Mouse (Mus musculus) megakaryocyte, embryonic 14.5 days (primary cell): ENCODE results near the gene Ip6k1. TPM values are rescaled to one million over a fixed set of nuclear protein-coding genes. Genes with fewer than 3 reads are reported as not detected.

ENCODE experiments used
- H3K27me3 ChIP-seq: replicated peaks from 2 replicates; pipeline ENCODE3; 2012; ENCODE audit warnings: inconsistent platforms
- H3K36me3 ChIP-seq: replicated peaks from 2 replicates; pipeline ENCODE3; 2012; ENCODE audit warnings: low read length, inconsistent platforms, mixed read lengths
- H3K4me1 ChIP-seq: 2 replicates; pipeline ENCODE4 v1.6.1; 2012; ENCODE audit warnings: inconsistent platforms
- H3K4me3 ChIP-seq: replicated peaks from 2 replicates; pipeline ENCODE3; 2012; ENCODE audit warnings: moderate library complexity, mild to moderate bottlenecking, inconsistent platforms
- H3K9me3 ChIP-seq: 2 replicates; pipeline ENCODE4 v1.6.1; 2012; ENCODE audit warnings: inconsistent platforms
- FLI1 ChIP-seq: IDR thresholded peaks from 2 replicates; pipeline ENCODE4 v1.6.1; 2012; ENCODE audit warnings: low read length, inconsistent platforms, mixed read lengths
- GATA1 ChIP-seq: IDR thresholded peaks from 3 replicates; pipeline ENCODE4 v1.6.1; 2012; ENCODE audit warnings: mixed read lengths, low read length, inconsistent platforms, borderline replicate concordance
- polyA plus RNA-seq: library from polyadenylated mRNA; stranded (reverse); fragments of >175 nt; gene quantifications from 2 replicates; pipeline ENCODE4 v1.2.3, GENCODE M21; 2012; ENCODE audit warnings: low replicate concordance; ENCODE audit not compliant: insufficient read depth

Ip6k1 gene
- polyA plus RNA-seq, 1 experiment: 26.3 TPM

DNA sequence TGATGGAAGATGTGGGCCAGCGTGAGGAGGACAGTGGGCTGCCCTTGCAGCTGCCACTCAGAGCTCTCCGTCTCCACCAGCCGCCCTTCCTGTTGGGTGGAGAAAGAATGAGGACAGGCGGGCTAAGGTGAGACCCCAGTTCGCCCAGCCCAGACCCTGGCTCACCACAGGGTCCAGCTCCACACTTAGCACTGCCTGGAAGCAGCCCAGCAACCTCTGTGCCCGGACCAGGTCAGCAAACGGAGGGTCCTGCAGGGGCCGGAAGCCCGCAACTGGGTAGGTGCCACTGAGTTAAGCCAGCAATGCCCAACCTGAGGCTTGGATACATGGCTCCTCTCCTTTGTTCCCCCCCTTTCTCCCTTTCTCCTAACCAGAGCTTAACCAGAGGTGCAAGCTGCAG, 66.7 kb downstream of the Ip6k1 start:
- TF ChIP-seq GATA1: no peak
- no peak for TF ChIP-seq FLI1
- Histone ChIP-seq H3K9me3 (no peaks in the 10 kb centered on the region), H3K4me1 (peaks cover 48% of the 10 kb centered on the region), H3K36me3 (peaks cover 93% of the 10 kb centered on the region), H3K27me3 (no peaks in the 10 kb centered on the region), H3K4me3 (no peak overlapping the region)

DNA sequence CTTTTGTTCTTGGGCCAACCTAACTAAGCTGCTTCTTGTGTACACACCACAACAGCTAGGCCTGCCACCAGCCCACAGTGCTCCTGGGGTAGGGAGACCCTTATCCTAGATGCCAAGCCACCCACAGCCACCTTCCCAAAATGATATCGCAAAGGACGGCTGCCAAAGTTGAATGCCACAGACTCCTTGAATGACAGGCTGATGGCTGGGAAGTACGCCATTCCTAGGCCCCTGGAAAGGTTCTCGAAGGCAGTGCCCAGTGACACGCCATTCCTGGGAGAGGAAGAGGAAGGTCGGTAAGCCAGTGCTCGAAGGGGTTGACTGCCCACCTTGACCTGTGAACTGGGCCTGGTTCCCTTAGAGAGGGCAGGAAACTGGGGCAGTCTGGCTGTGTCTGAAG, 67.2 kb downstream of the Ip6k1 start:
- Histone ChIP-seq H3K9me3 (no peaks in the 10 kb centered on the region), H3K4me3 (no peak overlapping the region), H3K4me1 (peaks cover 44% of the 10 kb centered on the region), H3K36me3 (peaks cover 89% of the 10 kb centered on the region), H3K27me3 (no peaks in the 10 kb centered on the region)
- TF ChIP-seq FLI1 (no peak), GATA1 (no peak)

DNA sequence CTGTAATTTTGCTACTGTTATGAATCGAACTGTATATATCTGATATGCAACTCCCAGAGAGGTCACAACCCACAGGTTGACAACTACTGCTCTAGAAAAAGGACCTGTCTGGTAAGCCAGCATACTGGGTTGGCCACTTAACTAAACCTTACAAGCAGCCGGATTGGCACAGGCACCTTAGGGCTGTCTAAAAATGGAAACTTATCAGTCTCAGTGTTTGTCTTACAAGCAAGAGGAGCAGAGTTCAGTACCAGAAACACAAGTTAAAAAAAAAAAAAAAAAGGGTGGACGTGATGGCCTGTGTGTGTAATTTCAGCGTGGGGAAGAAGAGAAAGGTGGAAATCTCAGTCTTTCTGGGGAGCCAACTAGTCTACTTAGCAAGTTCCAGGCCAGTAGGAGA, 69.5 kb downstream of the Ip6k1 start:
- Histone ChIP-seq H3K4me1 (peaks cover 35% of the 10 kb centered on the region), H3K9me3 (no peaks in the 10 kb centered on the region), H3K36me3 (peaks cover 74% of the 10 kb centered on the region), H3K27me3 (no peaks in the 10 kb centered on the region), H3K4me3 (no peak overlapping the region)
- TF ChIP-seq FLI1 (no peak), GATA1 (no peak)

DNA sequence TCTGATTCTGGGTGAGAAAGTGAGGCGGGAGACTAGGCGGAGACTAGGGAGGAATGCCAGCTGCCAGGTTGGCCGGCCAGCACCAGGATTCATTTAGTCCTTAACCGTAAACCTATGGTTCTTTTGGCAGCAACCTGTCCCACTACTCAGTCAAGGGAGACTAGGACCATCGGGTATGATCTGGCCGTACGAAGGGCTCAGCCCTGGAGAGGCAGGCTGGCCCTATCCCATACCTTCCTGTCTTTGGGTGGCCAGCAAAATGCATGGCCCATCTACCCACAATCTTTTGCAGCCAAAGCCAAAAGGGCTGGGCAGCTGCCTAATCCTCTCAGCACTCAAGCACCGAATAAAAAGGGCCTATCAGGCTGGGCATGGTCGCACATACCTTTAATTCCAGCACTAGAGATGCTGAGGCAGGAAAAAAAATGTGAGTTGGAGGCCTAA, 70.2 kb downstream of the Ip6k1 start:
- Histone ChIP-seq H3K36me3 (peaks cover 73% of the 10 kb centered on the region), H3K4me1 (peaks cover 37% of the 10 kb centered on the region), H3K27me3 (no peaks in the 10 kb centered on the region), H3K9me3 (no peaks in the 10 kb centered on the region), H3K4me3 (no peak overlapping the region)
- TF ChIP-seq GATA1 (no peak), FLI1 (no peak)

DNA sequence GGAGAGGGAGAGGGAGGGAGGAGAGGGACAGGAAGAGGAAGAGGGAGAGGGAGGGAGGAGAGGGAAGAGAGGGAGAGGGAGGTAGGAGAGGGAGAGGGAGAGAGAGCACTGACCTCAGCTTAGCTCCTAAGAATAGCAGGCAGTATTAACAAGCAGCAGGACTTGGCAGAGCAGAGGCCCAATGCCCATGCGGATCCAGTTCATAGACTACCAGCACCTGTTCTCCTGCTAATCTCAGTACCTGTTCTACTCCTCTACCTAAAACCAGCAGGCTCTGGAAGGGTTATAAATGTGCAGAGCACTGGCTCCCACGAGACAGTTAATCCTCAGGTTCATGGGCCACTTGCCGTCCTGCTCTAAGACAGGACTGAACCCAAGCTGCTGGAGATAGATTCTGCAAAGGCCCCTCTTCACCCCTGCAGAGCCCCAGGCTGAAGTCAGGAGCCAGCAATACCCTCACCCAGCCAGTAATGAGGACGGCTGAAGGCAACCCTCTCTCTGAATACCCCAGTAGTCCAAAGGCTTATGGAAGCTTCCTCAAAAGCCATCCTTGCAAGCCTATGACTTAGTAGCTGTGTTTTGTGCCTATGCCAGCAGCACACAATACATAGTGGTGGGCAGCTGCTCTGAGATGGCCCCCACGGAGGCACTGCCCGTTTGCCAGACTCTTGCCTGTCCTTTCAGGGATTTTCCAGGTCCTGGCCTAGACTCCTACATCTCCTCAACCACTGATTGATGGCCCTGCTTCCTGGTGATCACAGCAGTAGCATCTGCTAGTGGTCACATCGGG, 71.0 kb downstream of the Ip6k1 start:
- TF ChIP-seq GATA1 (no peak), FLI1 (no peak)
- Histone ChIP-seq H3K9me3 (no peaks in the 10 kb centered on the region), H3K27me3 (no peaks in the 10 kb centered on the region), H3K4me3 (peak overlapping the region; percentile 78), H3K36me3 (peaks cover 67% of the 10 kb centered on the region), H3K4me1 (peaks cover 37% of the 10 kb centered on the region)

GRCm38 (mm10) chr9:108080168-108080567, 77.9 kb downstream of the Ip6k1 start, which contains the start of gene Mst1:
Gene Mst1, plus strand, starts transcription at chr9:108080436.
- peak within 1 kb of the TSS; percentile 97 for H3K4me3 ChIP-seq
- peaks cover 37% of the 10 kb centered on the region for H3K36me3 ChIP-seq
- H3K9me3 ChIP-seq: no peaks in the 10 kb centered on the region
- H3K27me3 ChIP-seq: no peaks in the 10 kb centered on the region
- H3K4me1 ChIP-seq: peaks cover 67% of the 10 kb centered on the region
- no peak for TF ChIP-seq FLI1
- TF ChIP-seq GATA1: no peak

GRCm38 (mm10) chr9:108082549-108082948, 80.2 kb downstream of the Ip6k1 start:
- no peaks in the 10 kb centered on the region for H3K27me3 ChIP-seq
- H3K9me3 ChIP-seq: no peaks in the 10 kb centered on the region
- TF ChIP-seq FLI1: no peak
- no peak overlapping the region for H3K4me3 ChIP-seq
- peaks cover 60% of the 10 kb centered on the region for H3K4me1 ChIP-seq
- H3K36me3 ChIP-seq: peaks cover 48% of the 10 kb centered on the region

DNA sequence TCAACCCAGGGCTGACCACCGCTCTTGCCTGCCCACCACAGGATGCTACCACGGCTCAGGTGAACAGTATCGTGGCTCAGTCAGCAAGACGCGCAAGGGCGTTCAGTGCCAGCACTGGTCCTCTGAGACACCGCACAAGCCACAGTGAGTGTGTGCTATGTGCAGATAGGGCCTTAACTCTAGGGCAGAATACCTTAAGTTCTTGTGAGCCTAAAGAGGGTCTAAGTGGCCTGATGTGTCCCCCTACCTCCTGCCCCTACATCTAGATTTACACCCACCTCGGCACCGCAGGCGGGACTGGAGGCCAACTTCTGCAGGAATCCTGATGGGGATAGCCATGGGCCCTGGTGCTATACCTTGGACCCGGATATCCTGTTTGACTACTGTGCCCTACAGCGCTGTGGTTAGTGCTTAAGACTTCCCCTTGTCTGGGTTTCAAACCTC, 80.7 kb downstream of the Ip6k1 start, which contains the start of gene Rnf123:
Gene Rnf123, minus strand, starts transcription at position 359 of the 444 bp plus-strand sequence.
- Histone ChIP-seq H3K9me3 (no peaks in the 10 kb centered on the region), H3K4me1 (peaks cover 60% of the 10 kb centered on the region), H3K4me3 (peak within 1 kb of the TSS; percentile 21), H3K36me3 (peaks cover 50% of the 10 kb centered on the region), H3K27me3 (no peaks in the 10 kb centered on the region)
- TF ChIP-seq GATA1: no peak

GRCm38 (mm10) chr9:108083561-108083960, 81.3 kb downstream of the Ip6k1 start:
- Histone ChIP-seq H3K9me3 (no peaks in the 10 kb centered on the region), H3K4me1 (peaks cover 58% of the 10 kb centered on the region), H3K27me3 (no peaks in the 10 kb centered on the region), H3K4me3 (no peak overlapping the region), H3K36me3 (peaks cover 55% of the 10 kb centered on the region)
- TF ChIP-seq FLI1 (no peak), GATA1 (no peak)

DNA sequence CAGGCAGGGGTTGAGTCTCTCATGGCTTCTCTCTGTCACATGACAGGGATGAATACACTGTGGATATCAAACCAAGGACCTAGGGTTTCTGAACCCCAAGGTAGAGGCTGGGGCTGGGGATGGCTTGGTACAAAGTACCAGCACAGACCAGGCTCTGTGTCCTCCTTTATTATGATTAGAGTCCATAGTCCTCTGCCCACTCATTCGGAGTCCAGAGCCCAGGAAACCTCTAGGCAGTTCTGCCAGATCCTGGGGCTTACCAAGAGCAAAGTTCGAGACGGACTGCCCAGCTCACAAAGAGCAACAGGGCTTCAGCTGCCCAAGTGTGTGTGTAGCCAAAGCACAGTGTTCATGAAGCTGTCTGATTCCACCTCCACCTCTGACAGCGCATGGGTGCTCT, 83.0 kb downstream of the Ip6k1 start:
- H3K9me3 ChIP-seq: no peaks in the 10 kb centered on the region
- H3K27me3 ChIP-seq: no peaks in the 10 kb centered on the region
- TF ChIP-seq GATA1 (no peak), FLI1 (no peak)
- peaks cover 42% of the 10 kb centered on the region for H3K4me1 ChIP-seq
- peaks cover 72% of the 10 kb centered on the region for H3K36me3 ChIP-seq
- no peak overlapping the region for H3K4me3 ChIP-seq

DNA sequence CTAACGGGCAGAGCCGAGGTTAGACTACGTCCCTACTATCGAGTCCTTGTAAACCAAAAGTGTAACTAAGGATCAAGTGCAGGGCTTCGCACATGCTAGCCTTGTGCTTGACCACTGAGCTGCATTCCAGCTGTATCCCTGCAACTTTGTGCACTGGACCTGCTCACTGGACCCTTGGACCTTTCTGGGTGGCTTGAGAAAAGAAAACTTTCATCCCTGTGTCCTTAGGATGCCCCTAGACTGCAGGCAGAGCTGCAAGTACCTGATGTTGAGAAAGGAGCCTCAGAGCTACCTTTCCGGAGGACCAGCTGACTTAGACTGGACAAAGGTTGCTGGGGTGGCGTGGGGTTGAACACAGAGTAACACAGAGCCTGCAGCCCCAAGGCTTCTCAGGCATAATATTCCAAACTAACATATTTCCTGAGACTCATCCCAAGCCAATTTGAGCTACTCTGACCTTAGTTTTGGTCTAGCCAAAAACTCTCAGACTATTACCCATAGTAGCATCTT, 88.4 kb downstream of the Ip6k1 start:
- H3K27me3 ChIP-seq: no peaks in the 10 kb centered on the region
- H3K36me3 ChIP-seq: peaks cover 78% of the 10 kb centered on the region
- no peak overlapping the region for H3K4me3 ChIP-seq
- H3K9me3 ChIP-seq: no peaks in the 10 kb centered on the region
- no peak for TF ChIP-seq GATA1
- no peak for TF ChIP-seq FLI1
- peaks cover 32% of the 10 kb centered on the region for H3K4me1 ChIP-seq
